Mouse (Mus musculus) central nervous system, embryonic 18 days (tissue): Measurements from ENCODE around the gene Fthl17b. TPM values are rescaled to one million over a fixed set of nuclear protein-coding genes. Genes with fewer than 3 reads are reported as not detected.

ENCODE experiments used
- polyA plus RNA-seq: library from polyadenylated mRNA; depleted of rRNA; stranded (reverse); fragments of >200 nt; gene quantifications from 2 replicates; pipeline ENCODE4 v1.2.3, GENCODE M21; 2012; rRNA removed

Gene Fthl17b
- not detected in 2 replicates for polyA plus RNA-seq

GRCm38 (mm10) chrX:8962875-8963274 lies at the start of gene Fthl17b:
Gene Fthl17b, minus strand, starts transcription at chrX:8962975.

GRCm38 (mm10) chrX:8986655-8987054 lies 23.9 kb upstream of the Fthl17b start, which contains the start of gene Fthl17d:
Gene Fthl17d, minus strand, starts transcription at chrX:8986755.

DNA sequence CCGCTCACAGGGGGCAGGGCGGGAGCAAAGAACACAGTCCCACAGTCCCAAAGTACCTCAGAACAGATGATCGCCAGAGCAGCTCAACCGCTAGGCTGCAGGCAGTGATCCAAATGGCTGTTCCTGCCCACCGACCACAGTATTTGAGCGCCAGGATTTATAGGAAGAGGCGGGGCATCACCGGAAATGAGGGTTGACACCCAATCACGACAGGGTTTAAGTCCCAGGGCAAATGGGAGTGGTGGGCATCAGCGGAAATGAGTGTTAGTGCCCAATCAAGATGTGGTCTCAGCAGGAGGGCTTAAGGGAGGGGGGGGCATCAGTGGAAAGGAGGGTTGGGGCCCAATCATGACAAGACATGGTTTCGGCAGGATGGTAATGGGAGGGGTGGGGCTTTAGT lies 13.7 kb upstream of the Fthl17b start, which contains the start of gene Fthl17c:
Fthl17c (minus strand) TSS at position 101 of the 400 bp plus-strand sequence.

Other genes starting within 250 kb of the Fthl17b start
- not detected in 2 replicates for gene Ssx9, start 214.5 kb downstream of the Fthl17b start, polyA plus RNA-seq
- gene Ssxb5, start 159.3 kb downstream of the Fthl17b start, polyA plus RNA-seq, result not detected in 2 replicates
- not detected in 2 replicates for gene Gm6592, start 119.0 kb downstream of the Fthl17b start, polyA plus RNA-seq
- not detected in 2 replicates for gene Gm5751, start 88.7 kb downstream of the Fthl17b start, polyA plus RNA-seq
- 32.0 and 33.2 TPM in 2 replicates for gene B630019K06Rik, start 70.6 kb downstream of the Fthl17b start, polyA plus RNA-seq
- not detected in 2 replicates for gene Fthl17c, start 13.6 kb upstream of the Fthl17b start, polyA plus RNA-seq
- not detected in 2 replicates for gene Fthl17d, start 23.8 kb upstream of the Fthl17b start, polyA plus RNA-seq
- not detected in 2 replicates for gene Fthl17e, start 70.5 kb upstream of the Fthl17b start, polyA plus RNA-seq
- gene Fthl17f, start 100.0 kb upstream of the Fthl17b start, polyA plus RNA-seq, result not detected in 2 replicates
- not detected in 2 replicates for gene 4930402K13Rik, start 141.6 kb upstream of the Fthl17b start, polyA plus RNA-seq
- gene Lancl3, start 236.9 kb upstream of the Fthl17b start, polyA plus RNA-seq, result 3.0 and 3.4 TPM in 2 replicates